Mouse (Mus musculus) cerebellum, adult 8-10 months (tissue): Measurements from ENCODE around the gene Nrxn3.

Experiments used
- DNase-seq: peaks from one replicate; pipeline ENCODE4 v3.0.0; 2022

The Nrxn3 gene

GRCm38 (mm10) chr12:89983399-89983798, 1260.7 kb downstream of the Nrxn3 start:
- DNase-seq, result peak; percentile 60

- DNase-seq, result no peak
These were observed 1263.5 kb downstream of the Nrxn3 start for GRCm38 (mm10) chr12:89986219-89986618.

- no peak for DNase-seq
These were observed 1270.6 kb downstream of the Nrxn3 start for GRCm38 (mm10) chr12:89993273-89993672.

- DNase-seq, result no peak
These were observed 1272.7 kb downstream of the Nrxn3 start for GRCm38 (mm10) chr12:89995392-89995791.

GRCm38 (mm10) chr12:90010280-90010679, 1287.6 kb downstream of the Nrxn3 start:
- DNase-seq, result no peak

- DNase-seq, result no peak
These were observed 1291.3 kb downstream of the Nrxn3 start for GRCm38 (mm10) chr12:90013958-90014357.

- peak; percentile 20 for DNase-seq
These were observed 1304.3 kb downstream of the Nrxn3 start for GRCm38 (mm10) chr12:90027023-90027422.

GRCm38 (mm10) chr12:90041038-90041437, 1318.4 kb downstream of the Nrxn3 start:
- no peak for DNase-seq

GRCm38 (mm10) chr12:90056256-90056655, 1333.6 kb downstream of the Nrxn3 start:
- no peak for DNase-seq

GRCm38 (mm10) chr12:90059786-90060185, 1337.1 kb downstream of the Nrxn3 start:
- DNase-seq, result no peak

- no peak for DNase-seq
These were observed 1338.6 kb downstream of the Nrxn3 start for GRCm38 (mm10) chr12:90061312-90061711.

GRCm38 (mm10) chr12:90062219-90062618, 1339.5 kb downstream of the Nrxn3 start:
- no peak for DNase-seq

GRCm38 (mm10) chr12:90063443-90063842, 1340.8 kb downstream of the Nrxn3 start:
- peak; percentile 27 for DNase-seq

- peak; percentile 87 for DNase-seq
These were observed 1363.2 kb downstream of the Nrxn3 start for GRCm38 (mm10) chr12:90085862-90086261.

GRCm38 (mm10) chr12:90095754-90096153, 1373.1 kb downstream of the Nrxn3 start:
- DNase-seq, result no peak

GRCm38 (mm10) chr12:90113351-90113791, 1390.7 kb downstream of the Nrxn3 start:
- peak; percentile 73 for DNase-seq

- no peak for DNase-seq
These were observed 1409.5 kb downstream of the Nrxn3 start for GRCm38 (mm10) chr12:90131927-90132869.

- peak; percentile 81 for DNase-seq
These were observed 1419.3 kb downstream of the Nrxn3 start for GRCm38 (mm10) chr12:90142011-90142410.

- DNase-seq, result peak; percentile 52
These were observed 1421.6 kb downstream of the Nrxn3 start for GRCm38 (mm10) chr12:90144247-90144646.

- no peak for DNase-seq
These were observed 1435.6 kb downstream of the Nrxn3 start for GRCm38 (mm10) chr12:90158131-90158772.

- no peak for DNase-seq
These were observed 1437.2 kb downstream of the Nrxn3 start for GRCm38 (mm10) chr12:90159911-90160310.

GRCm38 (mm10) chr12:90166118-90166517, 1443.4 kb downstream of the Nrxn3 start:
- DNase-seq, result no peak

- DNase-seq, result no peak
These were observed 1458.9 kb downstream of the Nrxn3 start for GRCm38 (mm10) chr12:90181566-90181965.

GRCm38 (mm10) chr12:90183021-90183420, 1460.3 kb downstream of the Nrxn3 start:
- DNase-seq, result no peak
